Mouse (Mus musculus) hindbrain, postnatal 0 days (tissue): ENCODE measurements at regions not wholly inside any gene's neighbourhood (a gene's known extent, or its start where the extent isn't known, plus 50 kb on each side); places are given as distances from the start of the nearest gene placed in this dataset.

Experiments
- ATAC-seq: fragments of 200-750 bp; cut with Nextera tagmentation; 2 replicates; pipeline ENCODE4 v1.8.0; 2017; ENCODE audit warnings: mild to moderate bottlenecking, moderate TSS enrichment, moderate library complexity
- DNase-seq: peaks from one replicate; pipeline ENCODE4 v3.0.0-alpha.2; 2015; ENCODE audit warnings: low spot score
- H3K27ac ChIP-seq: fragments of 300-500 bp; sonication (generic); 2 replicates; pipeline ENCODE4 v1.5.1; 2014; ENCODE audit warnings: mild to moderate bottlenecking
- H3K27me3 ChIP-seq: fragments of 300-500 bp; sonication (generic); 2 replicates; pipeline ENCODE4 v1.6.1; 2014; ENCODE audit warnings: low read length, mixed read lengths; ENCODE audit not compliant: insufficient read depth
- H3K36me3 ChIP-seq: fragments of 300-500 bp; sonication (generic); 2 replicates; pipeline ENCODE4 v1.6.1; 2014; ENCODE audit warnings: low read length, mixed read lengths; ENCODE audit not compliant: insufficient read depth
- H3K4me1 ChIP-seq: fragments of 300-500 bp; sonication (generic); 2 replicates; pipeline ENCODE4 v1.6.1; 2014; ENCODE audit warnings: antibody characterized with exemption, low read length, mixed read lengths; ENCODE audit not compliant: insufficient read depth
- H3K4me2 ChIP-seq: fragments of 300-500 bp; sonication (generic); 2 replicates; pipeline ENCODE4 v1.6.1; 2014; ENCODE audit warnings: low read depth, mild to moderate bottlenecking, low read length, moderate library complexity, mixed read lengths
- H3K4me3 ChIP-seq: fragments of 300-500 bp; sonication (generic); 2 replicates; pipeline ENCODE4 v1.5.1; 2014; ENCODE audit warnings: low read length
- H3K9ac ChIP-seq: fragments of 300-500 bp; sonication (generic); replicated peaks from 2 replicates; pipeline ENCODE4 v1.6.1; 2014; ENCODE audit warnings: mild to moderate bottlenecking, low read length, moderate library complexity, mixed read lengths
- H3K9me3 ChIP-seq: fragments of 300-500 bp; sonication (generic); 2 replicates; pipeline ENCODE4 v1.6.1; 2016; ENCODE audit warnings: low read length, mixed read lengths
- CTCF ChIP-seq: IDR thresholded peaks from 2 replicates; pipeline ENCODE4 v1.5.1; 2016; ENCODE audit warnings: antibody characterized with exemption, control low read depth, low read depth
- WGBS: fragments of 180-500 bp; shearing (Covaris S2); extraction: QIAGEN DNeasy Blood & Tissue Kit; methylation state at CpG from one replicate; pipeline ENCODE4 v1.1.7; 2014; 5-methylcytosine and 5-hydroxymethylcytosine counted together

DNA sequence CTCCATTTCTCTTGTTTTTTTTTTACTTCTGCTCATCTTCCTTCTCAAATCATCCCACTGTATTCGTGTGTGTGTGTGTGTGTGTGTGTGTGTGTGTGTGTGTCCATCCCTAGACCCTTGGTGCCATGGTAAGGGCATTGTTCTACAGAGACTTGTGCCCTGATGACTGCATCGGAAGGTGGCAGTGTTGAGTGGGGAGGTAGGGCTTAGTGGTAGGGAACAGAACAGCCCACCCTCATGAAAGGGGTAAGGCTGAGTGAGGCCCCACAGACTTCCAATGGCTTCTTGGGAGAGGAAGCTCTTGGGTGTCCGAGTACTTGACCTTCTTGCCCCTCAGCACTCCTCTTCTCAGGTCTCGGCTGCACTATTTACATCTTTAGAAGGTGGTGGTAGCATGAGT is 100.3 kb downstream of the Tmco5 start:
- no peak for ATAC-seq

DNA sequence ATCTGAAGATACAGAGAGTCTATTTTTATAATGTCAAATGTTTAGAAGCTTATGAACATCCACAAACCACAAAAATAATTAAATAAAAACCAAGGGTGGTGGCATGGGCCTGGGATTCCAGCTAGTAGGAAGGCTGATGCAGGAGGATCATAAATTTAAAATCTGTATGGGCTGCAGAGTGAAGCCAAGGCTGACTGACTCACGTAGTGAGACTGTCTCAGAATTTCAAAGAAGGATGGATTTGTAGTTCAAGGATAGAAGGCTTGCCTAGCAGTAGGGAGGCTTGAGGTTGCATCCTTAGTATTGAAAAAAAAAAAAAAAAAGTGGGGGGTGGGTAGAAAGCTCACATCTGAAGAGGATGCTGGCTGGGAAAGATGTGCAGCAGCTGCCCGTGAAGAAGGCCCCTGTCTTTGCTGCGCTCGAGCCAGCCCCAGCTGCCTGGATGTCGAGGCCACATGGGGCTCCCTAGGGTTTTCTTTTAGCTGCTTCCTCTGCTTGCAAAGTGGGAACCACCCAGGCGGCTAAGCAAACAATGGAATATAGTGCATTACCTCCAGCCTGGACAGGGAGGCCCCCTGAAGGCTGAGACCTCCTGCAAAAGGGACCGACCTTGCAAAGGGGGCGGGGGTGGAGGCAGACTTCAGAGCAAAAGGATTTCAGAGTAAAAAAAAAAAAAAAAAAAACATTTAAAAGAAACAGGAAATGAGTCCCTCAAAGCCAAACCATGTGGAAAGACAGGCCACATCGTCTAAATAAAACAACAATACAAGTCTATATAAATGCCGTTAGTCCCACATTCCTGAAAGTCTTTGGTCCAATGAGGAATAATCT is 101.3 kb downstream of the Tmco5 start:
- H3K4me2 ChIP-seq, result no peak overlapping the region
- no peak overlapping the region for H3K9ac ChIP-seq
- H3K27ac ChIP-seq, result peak overlapping the region; percentile 26; the same call in 1 of the 2 replicates
- WGBS, result 16% methylated on average over 10 of the region's 10 CpGs
- no peaks in the 10 kb centered on the region for H3K9me3 ChIP-seq
- no peak for TF ChIP-seq CTCF
- no peaks in the 10 kb centered on the region for H3K27me3 ChIP-seq
- no peaks in the 10 kb centered on the region for H3K36me3 ChIP-seq
- H3K4me1 ChIP-seq, result peaks cover 6% of the 10 kb centered on the region
- ATAC-seq (no peak), DNase-seq (peak; percentile 61)
- no peak overlapping the region for H3K4me3 ChIP-seq

More for the DNA sequence above, 100.3 kb downstream of the Tmco5 start:
- no peaks in the 10 kb centered on the region for H3K36me3 ChIP-seq
- no peaks in the 10 kb centered on the region for H3K27me3 ChIP-seq
- H3K4me2 ChIP-seq, result no peak overlapping the region
- TF ChIP-seq CTCF, result no peak
- no peak overlapping the region for H3K9ac ChIP-seq
- H3K4me1 ChIP-seq, result peaks cover 11% of the 10 kb centered on the region
- 73% methylated on average over 4 of the region's 4 CpGs for WGBS
- H3K27ac ChIP-seq, result no peak overlapping the region
- H3K9me3 ChIP-seq, result no peaks in the 10 kb centered on the region
- no peak for DNase-seq
- no peak overlapping the region for H3K4me3 ChIP-seq

DNA sequence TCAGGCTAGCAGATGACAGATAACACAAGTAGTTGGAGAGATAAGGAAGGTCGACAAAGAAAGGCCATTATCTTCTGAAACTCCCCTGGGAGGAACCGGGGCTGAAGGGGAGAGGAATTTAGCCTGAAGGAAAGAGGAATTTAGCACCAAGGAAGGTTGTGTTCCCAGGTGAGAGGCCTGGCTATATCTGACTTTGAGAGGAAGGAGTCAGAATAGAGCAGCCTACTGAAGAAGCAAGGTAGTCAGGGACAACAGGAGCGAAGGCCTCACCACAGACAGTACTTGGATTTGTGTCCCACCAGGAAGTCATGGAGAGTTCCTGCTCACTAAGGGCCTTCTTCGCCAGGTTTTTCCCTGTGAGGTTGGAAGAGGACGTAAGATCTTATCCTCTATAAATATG is 102.2 kb downstream of the Tmco5 start:
- H3K27me3 ChIP-seq, result no peaks in the 10 kb centered on the region
- DNase-seq (no peak), ATAC-seq (no peak)
- peaks cover 3% of the 10 kb centered on the region; the same call in 1 of the 2 replicates for H3K4me1 ChIP-seq
- H3K9me3 ChIP-seq, result no peaks in the 10 kb centered on the region
- no peak overlapping the region for H3K27ac ChIP-seq
- TF ChIP-seq CTCF, result no peak
- H3K9ac ChIP-seq, result no peak overlapping the region
- no peaks in the 10 kb centered on the region for H3K36me3 ChIP-seq
- no peak overlapping the region for H3K4me2 ChIP-seq
- no peak overlapping the region for H3K4me3 ChIP-seq
- 57% methylated on average over 5 of the region's 5 CpGs for WGBS

DNA sequence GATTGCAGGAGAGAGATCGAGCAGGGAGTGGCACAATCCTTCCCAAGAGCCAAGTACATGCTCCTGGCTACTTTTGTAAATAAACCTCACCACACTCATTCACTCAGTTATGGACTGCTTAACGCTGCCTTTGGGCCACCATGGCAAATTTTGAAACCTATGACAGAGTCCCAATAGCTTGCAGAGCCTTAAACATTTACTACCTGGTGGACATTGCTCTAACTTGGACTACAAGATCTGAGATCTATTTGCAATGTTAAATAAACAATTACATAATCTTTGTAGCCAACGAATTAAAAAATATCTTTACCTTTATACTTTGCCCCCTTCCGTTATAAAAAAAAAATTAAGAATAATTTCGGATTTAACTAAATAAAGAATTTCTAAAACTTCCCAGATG is 104.9 kb downstream of the Tmco5 start:
- Histone ChIP-seq H3K9me3 (no peaks in the 10 kb centered on the region), H3K36me3 (no peaks in the 10 kb centered on the region), H3K9ac (no peak overlapping the region), H3K4me2 (no peak overlapping the region), H3K27ac (no peak overlapping the region), H3K4me3 (no peak overlapping the region), H3K4me1 (no peaks in the 10 kb centered on the region), H3K27me3 (no peaks in the 10 kb centered on the region)
- no peak for TF ChIP-seq CTCF
- DNase-seq (no peak), ATAC-seq (no peak)
- WGBS, result 90% methylated on average over 5 of the region's 5 CpGs

DNA sequence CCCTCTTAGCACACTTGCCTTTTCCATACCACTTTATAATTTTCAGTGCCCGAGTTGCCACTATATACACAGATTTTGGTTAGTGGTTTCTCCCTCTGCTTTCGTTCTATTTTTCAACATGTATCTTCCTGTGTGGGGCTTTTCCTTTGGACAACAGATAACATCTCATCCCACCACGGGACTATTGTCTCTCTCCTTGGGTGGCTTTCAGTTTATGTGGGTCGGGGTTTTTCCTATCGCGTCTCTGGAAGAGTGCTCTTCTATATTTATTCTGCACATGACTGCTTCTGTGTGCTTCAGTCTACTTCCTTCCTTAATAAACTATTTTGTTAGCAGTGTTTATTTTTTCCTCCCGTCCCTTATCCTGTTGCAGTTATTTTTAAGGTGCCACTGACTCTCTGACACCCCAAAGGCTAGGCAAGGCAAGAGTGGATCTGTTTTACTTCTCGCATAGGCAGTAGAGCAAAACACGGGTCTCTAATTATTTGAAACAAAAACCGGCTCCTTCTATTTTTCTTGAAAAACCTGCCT is 105.4 kb downstream of the Tmco5 start:
- Histone ChIP-seq H3K4me2 (no peak overlapping the region), H3K9ac (no peak overlapping the region), H3K27me3 (no peaks in the 10 kb centered on the region), H3K27ac (no peak overlapping the region), H3K9me3 (no peaks in the 10 kb centered on the region), H3K4me1 (no peaks in the 10 kb centered on the region), H3K4me3 (no peak overlapping the region), H3K36me3 (no peaks in the 10 kb centered on the region)
- WGBS, result 70% methylated on average over 10 of the region's 10 CpGs
- DNase-seq (no peak), ATAC-seq (no peak)
- TF ChIP-seq CTCF, result no peak

DNA sequence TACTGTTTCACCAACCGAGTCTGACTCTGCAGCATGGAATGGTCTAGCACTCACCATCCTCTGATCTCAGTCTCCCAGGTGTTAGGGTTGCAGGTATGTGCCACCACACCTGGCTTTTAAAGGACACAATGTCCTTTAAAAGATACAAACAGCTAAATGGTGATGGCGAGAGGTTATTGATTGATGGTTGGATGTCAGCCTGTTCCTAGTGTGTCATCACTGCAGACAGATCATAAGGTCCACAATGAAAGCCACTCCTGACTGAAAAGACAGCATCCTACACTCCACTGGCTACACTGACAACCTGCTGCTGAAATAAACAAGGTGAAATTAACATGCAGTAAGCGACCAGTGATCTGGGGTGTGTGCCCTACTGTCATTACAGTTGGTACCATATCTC is 106.1 kb downstream of the Tmco5 start:
- H3K4me1 ChIP-seq, result no peaks in the 10 kb centered on the region
- H3K36me3 ChIP-seq, result no peaks in the 10 kb centered on the region
- H3K27me3 ChIP-seq, result no peaks in the 10 kb centered on the region
- DNase-seq (no peak), ATAC-seq (no peak)
- no peak overlapping the region for H3K4me2 ChIP-seq
- no peak for TF ChIP-seq CTCF
- 87% methylated on average over 3 of the region's 3 CpGs for WGBS
- no peaks in the 10 kb centered on the region for H3K9me3 ChIP-seq
- H3K4me3 ChIP-seq, result no peak overlapping the region
- H3K27ac ChIP-seq, result no peak overlapping the region
- H3K9ac ChIP-seq, result no peak overlapping the region

DNA sequence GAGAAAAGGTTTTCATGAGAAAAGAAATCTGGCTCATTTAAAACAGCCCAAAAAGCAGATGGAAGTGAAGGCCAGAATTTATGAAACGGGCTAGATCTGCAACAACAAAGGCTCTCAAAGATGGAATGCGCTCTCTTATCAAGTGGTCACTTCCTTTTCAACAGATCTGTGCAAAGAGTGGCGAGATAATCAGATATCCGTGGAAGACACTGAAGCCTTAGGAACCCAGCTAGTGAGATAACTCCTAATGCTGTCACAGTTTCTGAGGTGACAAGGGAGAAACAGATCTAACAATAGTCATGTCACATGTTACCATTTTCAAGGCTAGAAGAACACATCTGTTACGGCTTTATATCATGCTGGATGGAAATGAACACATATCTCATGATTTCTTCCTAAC is 107.1 kb downstream of the Tmco5 start:
- Histone ChIP-seq H3K36me3 (no peaks in the 10 kb centered on the region), H3K4me1 (no peaks in the 10 kb centered on the region), H3K9me3 (no peaks in the 10 kb centered on the region), H3K4me3 (no peak overlapping the region), H3K27me3 (no peaks in the 10 kb centered on the region), H3K4me2 (no peak overlapping the region), H3K27ac (no peak overlapping the region), H3K9ac (no peak overlapping the region)
- DNase-seq (no peak), ATAC-seq (no peak)
- no peak for TF ChIP-seq CTCF
- 79% methylated on average over 5 of the region's 5 CpGs for WGBS
